Mouse (Mus musculus) lung, postnatal 14 days (tissue): ENCODE results near the gene Galk2.

Experiments
- DNase-seq: peaks from one replicate; pipeline ENCODE4 v3.0.0; 2021

Gene Galk2

DNA sequence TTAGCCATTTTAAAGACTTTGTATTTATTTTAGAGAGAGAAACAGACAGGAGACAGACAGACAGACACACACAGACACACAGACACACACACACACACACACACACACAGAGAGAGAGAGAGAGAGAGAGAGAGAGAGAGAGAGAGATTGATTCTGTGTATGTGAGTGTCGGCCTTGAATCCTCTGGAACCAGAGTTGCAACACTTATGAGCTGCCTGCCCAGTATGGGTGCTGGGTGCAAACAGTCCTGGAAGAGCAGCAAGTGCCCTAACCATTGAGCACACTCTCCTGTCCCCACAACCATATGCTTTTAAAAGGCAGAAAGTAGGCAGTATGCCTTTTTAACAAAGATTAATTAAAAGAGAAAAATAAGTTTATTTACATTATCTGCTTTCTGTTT lies 109.9 kb downstream of the Galk2 start:
- DNase-seq, result no peak

DNA sequence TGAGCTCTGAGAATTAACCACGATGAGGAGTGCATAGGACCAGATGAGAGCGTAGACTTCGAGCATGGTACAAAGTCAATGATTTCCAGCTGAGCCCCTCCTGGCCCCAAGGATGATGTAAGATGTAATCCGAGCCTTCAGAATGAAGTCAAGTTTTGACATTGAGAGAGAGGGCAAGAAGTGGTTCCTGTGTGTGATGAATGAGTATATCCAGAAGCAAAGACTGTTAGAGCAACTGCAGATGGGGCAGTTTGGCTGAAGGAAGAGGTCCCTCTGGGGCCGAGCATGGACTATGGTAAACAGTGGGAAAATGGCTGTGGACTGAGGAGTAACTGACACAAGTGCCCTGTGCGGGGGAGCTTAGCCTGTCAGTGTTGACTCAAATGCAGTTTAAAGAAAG lies 114.3 kb downstream of the Galk2 start:
- DNase-seq, result no peak

DNA sequence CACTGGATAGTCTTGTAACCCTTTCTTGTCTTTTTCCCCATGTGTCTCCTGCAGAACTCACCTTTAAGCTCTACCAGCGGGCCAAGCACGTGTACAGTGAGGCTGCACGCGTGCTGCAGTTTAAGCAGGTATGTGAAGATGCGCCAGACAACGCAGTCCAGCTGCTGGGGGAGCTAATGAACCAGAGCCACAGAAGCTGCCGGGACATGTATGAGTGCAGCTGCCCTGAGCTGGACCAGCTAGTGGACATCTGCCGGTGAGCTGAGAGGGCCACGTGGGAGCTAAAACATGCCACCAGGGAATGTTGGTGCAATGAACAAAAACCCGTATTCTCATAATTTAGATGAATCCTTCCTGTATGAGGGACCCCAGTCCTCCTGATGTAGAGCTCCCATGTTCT lies 116.3 kb downstream of the Galk2 start:
- no peak for DNase-seq

DNA sequence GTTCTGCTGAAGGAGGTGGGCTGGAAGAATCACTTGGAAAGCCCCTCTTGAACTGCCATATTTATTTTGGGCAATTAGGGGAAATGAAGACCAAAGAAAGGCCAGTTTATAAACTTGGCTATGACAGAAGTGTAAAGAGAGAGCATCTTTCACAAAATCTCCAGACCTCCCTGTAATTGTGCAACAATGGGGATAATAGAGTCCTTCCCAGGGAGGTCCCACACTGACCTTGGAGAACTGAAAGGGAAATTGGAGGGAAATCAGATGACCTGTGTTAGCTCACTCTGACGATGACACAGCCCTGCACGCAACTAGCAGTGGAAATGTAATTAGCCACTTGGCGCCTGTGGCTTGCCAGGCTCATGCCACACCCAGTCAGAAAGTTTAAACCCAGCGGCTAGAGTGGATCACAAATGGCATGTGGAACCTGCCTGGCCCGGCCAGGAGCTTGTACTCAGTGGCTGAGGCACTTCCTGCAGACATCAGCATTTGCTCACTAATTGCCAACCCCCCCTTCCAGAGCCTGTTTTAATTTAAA lies 117.0 kb downstream of the Galk2 start:
- no peak for DNase-seq

- no peak for DNase-seq
These were observed 143.4 kb downstream of the Galk2 start for GRCm38 (mm10) chr2:126002291-126002690.

- peak; percentile 73 for DNase-seq
These were observed 147.2 kb downstream of the Galk2 start for GRCm38 (mm10) chr2:126006088-126006487.

- no peak for DNase-seq
These were observed 147.8 kb downstream of the Galk2 start for GRCm38 (mm10) chr2:126006742-126007141.

- DNase-seq, result no peak
These were observed 156.2 kb downstream of the Galk2 start for GRCm38 (mm10) chr2:126014989-126015710.

DNA sequence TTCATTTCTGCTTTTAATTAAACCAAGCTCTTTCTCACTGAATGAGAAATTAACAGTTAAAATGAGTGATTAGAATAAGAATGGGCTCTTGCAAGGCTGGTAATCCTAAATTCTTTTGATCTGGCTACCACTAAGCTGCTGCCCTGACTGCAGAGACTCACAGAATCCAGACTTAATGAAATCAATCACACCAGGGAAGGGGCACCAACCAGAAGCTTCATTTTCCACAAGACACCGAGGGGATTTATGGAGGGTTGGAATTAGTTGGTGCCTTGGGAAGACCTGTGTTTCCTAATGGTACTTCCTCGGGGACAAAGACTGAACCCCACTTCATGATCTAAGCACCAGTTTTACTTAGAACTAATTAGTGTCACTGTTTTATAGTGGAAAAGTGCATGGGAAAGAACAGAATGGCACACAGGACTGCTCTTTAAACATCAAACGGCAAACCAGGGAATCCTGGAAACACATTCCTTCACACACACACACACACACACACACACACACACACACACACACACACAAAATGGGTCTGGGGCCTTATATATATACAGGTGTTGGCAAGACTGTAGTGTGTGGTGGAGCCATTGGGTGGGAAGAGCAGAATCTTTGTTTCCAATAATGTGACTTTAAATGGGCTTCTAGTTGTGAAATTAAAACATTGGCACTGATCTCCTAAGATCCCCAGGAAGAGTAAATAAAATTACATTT lies 157.0 kb downstream of the Galk2 start:
- no peak for DNase-seq

- peak; percentile 57 for DNase-seq
These were observed 172.4 kb downstream of the Galk2 start for GRCm38 (mm10) chr2:126031186-126031900.

GRCm38 (mm10) chr2:126033114-126033972 lies 174.4 kb downstream of the Galk2 start:
- peak; percentile 34 for DNase-seq
